Mouse (Mus musculus) cerebellum, adult (tissue): Measurements from ENCODE around the gene Best1.

Experiments used
- ATAC-seq: cut with Nextera tagmentation; 2 replicates; pipeline ENCODE4 v1.9.2; 2017; ENCODE audit warnings: mild to moderate bottlenecking, moderate library complexity, mixed read lengths; ENCODE audit not compliant: insufficient number of reproducible peaks, low FRiP score, low TSS enrichment

The Best1 gene

GRCm38 (mm10) chr19:9938156-9938823 is 63.1 kb downstream of the Best1 start:
- ATAC-seq, result no peak

GRCm38 (mm10) chr19:9937428-9937827 is 64.0 kb downstream of the Best1 start:
- ATAC-seq, result no peak

GRCm38 (mm10) chr19:9936579-9936978 is 64.9 kb downstream of the Best1 start:
- ATAC-seq, result no peak
